Comparison of ENCODE assay signal across 23 mouse cellular contexts in genomic region chr11:87046968-87047367, GRCm38 (mm10). TPM values are rescaled to one million over a fixed set of nuclear protein-coding genes. Genes with fewer than 3 reads are reported as not detected.
DNase-seq lines count a peak whose midpoint lies in the region; ATAC-seq and TF ChIP-seq lines count a peak whose summit lies in the region.
"Had no signal": no experiment of that assay in that cellular context is flagged by ENCODE, and none has a peak within 500 bp of the region (broad histone marks: within the 10 kb centered on the region; RNA-seq: fewer than 3 reads in every experiment).

No protein-coding gene starts in this region.

- H3K27me3 ChIP-seq in kidney, postnatal 0 days (ENCODE audit: insufficient read depth, low read length) = no peaks in the 10 kb centered on the region
- H3K27me3 ChIP-seq in kidney, embryonic 16.5 days (ENCODE audit: insufficient read depth, low read length) = no peaks in the 10 kb centered on the region
- no peaks in the 10 kb centered on the region for H3K27me3 ChIP-seq in MEL (ENCODE audit: control insufficient read depth in 1 of 2, insufficient read depth in 2 of 2, low read length in 2 of 2)
- H3K27me3 ChIP-seq in midbrain, embryonic 10.5 days (ENCODE audit: low read depth, poor library complexity, severe bottlenecking) = no peaks in the 10 kb centered on the region
- H3K27me3 ChIP-seq: embryonic facial prominence, embryonic 12.5 days; forebrain, embryonic 13.5 days; forebrain, embryonic 15.5 days; Patski had no signal

- no peak overlapping the region for H3K4me2 ChIP-seq in kidney, postnatal 0 days (ENCODE audit: low read length)
- H3K4me2 ChIP-seq in kidney, embryonic 16.5 days (replicated peaks; ENCODE audit: low read depth, low read length) = no peak overlapping the region
- H3K4me2 ChIP-seq: embryonic facial prominence, embryonic 12.5 days; forebrain, embryonic 13.5 days; forebrain, embryonic 15.5 days had no signal

- no peak overlapping the region for H3K27ac ChIP-seq in kidney, postnatal 0 days
- no peak overlapping the region for H3K27ac ChIP-seq in kidney, embryonic 16.5 days (ENCODE audit: low read length)
- H3K27ac ChIP-seq in MEL (ENCODE audit: control insufficient read depth, low read depth, low read length) = no peak overlapping the region
- H3K27ac ChIP-seq in midbrain, embryonic 10.5 days (replicated peaks) = no peak overlapping the region
- H3K27ac ChIP-seq: embryonic facial prominence, embryonic 10.5 days; embryonic facial prominence, embryonic 12.5 days; forebrain, embryonic 13.5 days; forebrain, embryonic 15.5 days had no signal

- TF ChIP-seq CTCF in kidney, postnatal 0 days (IDR thresholded peaks at IDR 0.05; ENCODE audit: low read depth) = no peak
- TF ChIP-seq CTCF in MEL (IDR thresholded peaks at IDR 0.05 in 2 of 3, conservative IDR thresholded peaks at IDR 0.05 in 1 of 3; ENCODE audit: control insufficient read depth in 1 of 3, insufficient read depth in 1 of 3, low read depth in 2 of 3, low read length in 3 of 3, poor library complexity in 1 of 3, severe bottlenecking in 1 of 3) = no peak

- no peaks in the 10 kb centered on the region for H3K4me1 ChIP-seq in kidney, postnatal 0 days (replicated peaks; ENCODE audit: insufficient read depth, low read length)
- no peaks in the 10 kb centered on the region for H3K4me1 ChIP-seq in kidney, embryonic 16.5 days (ENCODE audit: insufficient read depth, low read length)
- peaks cover 0 to 8% of the 10 kb centered on the region in 2 experiments; a peak in 1 of 4 replicates for H3K4me1 ChIP-seq in MEL (ENCODE audit: control insufficient read depth in 1 of 2, insufficient read depth in 2 of 2, low read length in 2 of 2)
- H3K4me1 ChIP-seq in midbrain, embryonic 10.5 days = no peaks in the 10 kb centered on the region
- H3K4me1 ChIP-seq: embryonic facial prominence, embryonic 10.5 days; embryonic facial prominence, embryonic 12.5 days; forebrain, embryonic 13.5 days; forebrain, embryonic 15.5 days had no signal

- no peak overlapping the region for H3K4me3 ChIP-seq in kidney, postnatal 0 days (replicated peaks; ENCODE audit: low read depth, low read length)
- H3K4me3 ChIP-seq in kidney, embryonic 16.5 days (ENCODE audit: low read length) = no peak overlapping the region
- no peak overlapping the region for H3K4me3 ChIP-seq in MEL (ENCODE audit: control insufficient read depth in 1 of 2, insufficient read depth in 1 of 2, low read depth in 2 of 2, low read length in 2 of 2)
- no peak overlapping the region for H3K4me3 ChIP-seq in midbrain, embryonic 10.5 days
- H3K4me3 ChIP-seq: embryonic facial prominence, embryonic 10.5 days; embryonic facial prominence, embryonic 12.5 days; forebrain, embryonic 13.5 days; forebrain, embryonic 15.5 days had no signal

- no peaks in the 10 kb centered on the region for H3K79me2 ChIP-seq in MEL (ENCODE audit: control insufficient read depth, insufficient read depth, low read length, poor library complexity)

- WGBS in kidney, postnatal 0 days = 75% methylated on average over 5 of the region's 5 CpGs
- 80% methylated on average over 5 of the region's 5 CpGs for WGBS in kidney, embryonic 16.5 days
- 91% methylated on average over 5 of the region's 5 CpGs for WGBS in midbrain, embryonic 10.5 days

- H3K36me3 ChIP-seq in kidney, postnatal 0 days (ENCODE audit: insufficient read depth, low read length) = no peaks in the 10 kb centered on the region
- peaks cover 7% of the 10 kb centered on the region; the same call in 1 of the 2 replicates for H3K36me3 ChIP-seq in kidney, embryonic 16.5 days (ENCODE audit: insufficient read depth, low read length)
- H3K36me3 ChIP-seq in MEL (ENCODE audit: control insufficient read depth in 1 of 2, insufficient read depth in 2 of 2, low read length in 2 of 2) = peaks cover 2 to 3% of the 10 kb centered on the region in 2 experiments; a peak in 2 of 4 replicates
- H3K36me3 ChIP-seq in midbrain, embryonic 10.5 days = peaks cover 86% of the 10 kb centered on the region

- no peak for TF ChIP-seq POLR2A in MEL (IDR thresholded peaks at IDR 0.05; ENCODE audit: control insufficient read depth in 1 of 2, insufficient read depth in 1 of 2, low read depth in 1 of 2, low read length in 2 of 2, poor library complexity in 1 of 2)

- TF ChIP-seq EP300 in MEL (IDR thresholded peaks at IDR 0.05; ENCODE audit: low read depth in 1 of 2, low read length in 2 of 2) = 0 out of 4 replicates have a peak, but pooled peaks of 1 of the 2 experiments have one; percentile 12

- H3K9me3 ChIP-seq in kidney, postnatal 0 days (replicated peaks; ENCODE audit: low read length) = no peaks in the 10 kb centered on the region
- H3K9me3 ChIP-seq in kidney, embryonic 16.5 days (ENCODE audit: low read length) = no peaks in the 10 kb centered on the region
- H3K9me3 ChIP-seq in MEL (replicated peaks; ENCODE audit: insufficient read depth, low read length) = no peaks in the 10 kb centered on the region
- H3K9me3 ChIP-seq in midbrain, embryonic 10.5 days (replicated peaks) = no peaks in the 10 kb centered on the region
- H3K9me3 ChIP-seq: embryonic facial prominence, embryonic 10.5 days; embryonic facial prominence, embryonic 12.5 days; forebrain, embryonic 13.5 days; forebrain, embryonic 15.5 days had no signal

- no peak overlapping the region for H3K9ac ChIP-seq in kidney, postnatal 0 days (ENCODE audit: low read depth, low read length)
- no peak overlapping the region for H3K9ac ChIP-seq in kidney, embryonic 16.5 days (replicated peaks; ENCODE audit: low read length)
- no peak overlapping the region for H3K9ac ChIP-seq in MEL (ENCODE audit: control insufficient read depth, low read depth, low read length, poor library complexity, severe bottlenecking)
- H3K9ac ChIP-seq: embryonic facial prominence, embryonic 12.5 days; forebrain, embryonic 13.5 days; forebrain, embryonic 15.5 days; forebrain, postnatal 0 days had no signal

- peak; percentile 11 for DNase-seq in kidney, postnatal 0 days (ENCODE audit: low spot score)
- DNase-seq in kidney, postnatal 14 days = peak; percentile 28
- no peak for DNase-seq in kidney, adult 9 months
- DNase-seq in MEL (ENCODE audit: low read depth, low spot score) = no peak
- peak; percentile 22 for DNase-seq in c-Kit-negative CD71-positive TER-119-positive erythroid progenitor cells, embryonic 14.5 days (ENCODE audit: low read depth, low spot score)
- DNase-seq in layer of hippocampus, adult 9-10 months (ENCODE audit: low spot score) = no peak
- no peak for DNase-seq in midbrain, embryonic 10.5 days (ENCODE audit: low spot score)
- DNase-seq: adrenal gland, adult 8-10 months; adrenal gland, postnatal 14 days; adrenal gland, postnatal 36 days; cerebellum, adult 11-12 months; cerebellum, adult 2 months; cerebellum, adult 9-10 months; cerebellum, postnatal 10 days; cerebellum, postnatal 25 days; forebrain, postnatal 0 days had no signal

- ATAC-seq in kidney, postnatal 0 days (replicated peaks; ENCODE audit: low FRiP score, low read depth) = no peak
- no peak for ATAC-seq in kidney, embryonic 16.5 days (ENCODE audit: low FRiP score, low TSS enrichment)
- ATAC-seq: activated CD4-positive, CD25-positive, alpha-beta regulatory T cell, adult 4 months; forebrain, embryonic 13.5 days; forebrain, embryonic 15.5 days; forebrain, postnatal 0 days; Patski had no signal

- no peak for TF ChIP-seq RAD21 in MEL (IDR thresholded peaks at IDR 0.05; ENCODE audit: low read depth, low read length)

TF ChIP-seq in MEL, 35 proteins besides CTCF, POLR2A, EP300 and RAD21:
- no peak for TF ChIP-seq ZMIZ1 (IDR thresholded peaks at IDR 0.05; ENCODE audit: low read depth, low read length)
- no peak for TF ChIP-seq MAX (IDR thresholded peaks at IDR 0.05; ENCODE audit: low read length)
- peak; percentile 59 for TF ChIP-seq TAL1 (IDR thresholded peaks at IDR 0.05; ENCODE audit: low read length)

RNA-seq across cellular contexts. Expression of gene Gdpd1, which starts 26.9 kb away (rescaled TPM):
- 22.3 and 24.4 TPM in 2 replicates for polyA plus RNA-seq in kidney, postnatal 0 days (2015; fragmentation: Nextera tagmentation; extraction: Ambion mirVana)
- 25.6 and 25.7 TPM in 2 replicates for polyA plus RNA-seq in kidney, embryonic 16.5 days (2015; fragmentation: Nextera tagmentation; extraction: Ambion mirVana)
- total RNA-seq in MEL (2012; rRNA removed) = 10.6 and 11.2 TPM in 2 replicates
- polyA plus RNA-seq in MEL (2012; ENCODE audit: insufficient read depth in 1 of 2, insufficient read length in 2 of 2, low read depth in 1 of 2, low replicate concordance in 2 of 2, missing spikeins in 1 of 2) = 1 to 10 TPM in 1 of 2 experiments, not detected in 1; 7.9 TPM
- 50.7 and 77.7 TPM in 2 replicates for polyA plus RNA-seq in midbrain, embryonic 10.5 days (2016; fragmentation: Nextera tagmentation; extraction: Ambion mirVana)

RNA-seq across cellular contexts. Expression of gene Smg8, which starts 39.6 kb away (rescaled TPM):
- polyA plus RNA-seq in kidney, postnatal 0 days (2015; fragmentation: Nextera tagmentation; extraction: Ambion mirVana) = 12.6 and 13.2 TPM in 2 replicates
- 22.5 and 23.1 TPM in 2 replicates for polyA plus RNA-seq in kidney, embryonic 16.5 days (2015; fragmentation: Nextera tagmentation; extraction: Ambion mirVana)
- 26.6 and 28.1 TPM in 2 replicates for total RNA-seq in MEL (2012; rRNA removed)
- polyA plus RNA-seq in MEL (2012; ENCODE audit: insufficient read depth in 1 of 2, insufficient read length in 2 of 2, low read depth in 1 of 2, low replicate concordance in 2 of 2, missing spikeins in 1 of 2) = 100 to 1,000 TPM in 1 of 2 experiments, 10 to 100 TPM in 1; 33.9 to 120 TPM
- polyA plus RNA-seq in midbrain, embryonic 10.5 days (2016; fragmentation: Nextera tagmentation; extraction: Ambion mirVana) = 26.2 and 26.9 TPM in 2 replicates

RNA-seq across cellular contexts. Expression of gene Ypel2, which starts 53.5 kb away (rescaled TPM):
- polyA plus RNA-seq in kidney, postnatal 0 days (2015; fragmentation: Nextera tagmentation; extraction: Ambion mirVana) = 10.6 and 11.1 TPM in 2 replicates
- polyA plus RNA-seq in kidney, embryonic 16.5 days (2015; fragmentation: Nextera tagmentation; extraction: Ambion mirVana) = 11.6 and 13.2 TPM in 2 replicates
- total RNA-seq in MEL (2012; rRNA removed) = 0.23 and 0.33 TPM in 2 replicates
- polyA plus RNA-seq in MEL (2012; ENCODE audit: insufficient read depth in 1 of 2, insufficient read length in 2 of 2, low read depth in 1 of 2, low replicate concordance in 2 of 2, missing spikeins in 1 of 2) = under 1 TPM in 1 of 2 experiments, not detected in 1; 0.52 TPM
- 3.0 and 4.4 TPM in 2 replicates for polyA plus RNA-seq in midbrain, embryonic 10.5 days (2016; fragmentation: Nextera tagmentation; extraction: Ambion mirVana)

Comparison
In these comparisons a context has a peak if more than half of its experiments do, and no peak if none do; other contexts are left out.
1. DNase-seq: peak in kidney, postnatal 0 days (single experiment), kidney, postnatal 14 days (single experiment) and c-Kit-negative CD71-positive TER-119-positive erythroid progenitor cells, embryonic 14.5 days (single experiment); none in kidney, adult 9 months (single experiment), MEL (single experiment), layer of hippocampus, adult 9-10 months (single experiment) and midbrain, embryonic 10.5 days (single experiment).